Mouse (Mus musculus) limb, embryonic 14.5 days (tissue): Measurements from ENCODE around the gene Psmb5. TPM values are rescaled to one million over a fixed set of nuclear protein-coding genes. Genes with fewer than 3 reads are reported as not detected.

Source experiments
- ATAC-seq: fragments of 200-750 bp; cut with Nextera tagmentation; 2 replicates; pipeline ENCODE4 v1.8.0; 2017; ENCODE audit warnings: low read depth, moderate number of reproducible peaks, moderate TSS enrichment; ENCODE audit not compliant: low FRiP score
- DNase-seq: peaks from one replicate; pipeline ENCODE4 v3.0.0-alpha.2; 2015; ENCODE audit warnings: low spot score
- H3K27ac ChIP-seq: fragments of 300-500 bp; sonication (generic); replicated peaks from 2 replicates; pipeline ENCODE4 v1.5.1; 2014; ENCODE audit warnings: low read depth, mild to moderate bottlenecking, low read length, moderate library complexity, mixed read lengths
- H3K27me3 ChIP-seq: fragments of 300-500 bp; sonication (generic); 2 replicates; pipeline ENCODE4 v1.6.1; 2014; ENCODE audit warnings: low read length, mixed read lengths; ENCODE audit not compliant: control insufficient read depth, insufficient read depth
- H3K36me3 ChIP-seq: fragments of 300-500 bp; sonication (generic); 2 replicates; pipeline ENCODE4 v1.6.1; 2014; ENCODE audit warnings: mild to moderate bottlenecking, low read length, moderate library complexity, mixed read lengths; ENCODE audit not compliant: control insufficient read depth, insufficient read depth
- H3K4me1 ChIP-seq: fragments of 300-500 bp; sonication (generic); 2 replicates; pipeline ENCODE4 v1.6.1; 2014; ENCODE audit warnings: antibody characterized with exemption, low read length, mixed read lengths; ENCODE audit not compliant: control insufficient read depth, insufficient read depth
- H3K4me2 ChIP-seq: fragments of 300-500 bp; sonication (generic); replicated peaks from 2 replicates; pipeline ENCODE4 v1.6.1; 2014; ENCODE audit warnings: low read depth, mild to moderate bottlenecking, low read length, moderate library complexity; ENCODE audit not compliant: severe bottlenecking
- H3K4me3 ChIP-seq: fragments of 300-500 bp; sonication (generic); replicated peaks from 2 replicates; pipeline ENCODE4 v1.5.1; 2014; ENCODE audit warnings: low read length
- H3K9ac ChIP-seq: fragments of 300-500 bp; sonication (generic); 2 replicates; pipeline ENCODE4 v1.6.1; 2014; ENCODE audit warnings: mild to moderate bottlenecking, low read depth, low read length, moderate library complexity; ENCODE audit not compliant: severe bottlenecking
- H3K9me3 ChIP-seq: fragments of 300-500 bp; sonication (generic); 2 replicates; pipeline ENCODE4 v1.6.1; 2016; ENCODE audit warnings: low read length; ENCODE audit not compliant: control insufficient read depth
- POLR2A ChIP-seq: fragments of 200-500 bp; IDR thresholded peaks from 2 replicates; pipeline ENCODE4 v1.8.0; 2012; ENCODE audit warnings: inconsistent platforms, mild to moderate bottlenecking, moderate library complexity, borderline replicate concordance; ENCODE audit not compliant: insufficient read depth, insufficient read length; ENCODE audit errors: extremely low read depth
- whole genome bisulfite sequencing: fragments of 180-500 bp; shearing (Covaris S2); extraction: QIAGEN DNeasy Blood & Tissue Kit; methylation state at CpG from one replicate; pipeline ENCODE4 v1.1.7; 2014; 5-methylcytosine and 5-hydroxymethylcytosine counted together
- polyA plus RNA-seq, 2 experiments: library from polyadenylated mRNA; depleted of rRNA in 1 of 2; stranded (reverse) in 1 of 2; unstranded in 1 of 2; fragments of >200 nt; fragmentation: Nextera tagmentation in 1 of 2; extraction: Ambion mirVana in 1 of 2; gene quantifications; 2 replicates each; pipeline versions ENCODE4 v1.2.1 to v1.2.3; 2012 to 2014

The Psmb5 gene
- polyA plus RNA-seq (2012; rRNA removed) (196 and 235 TPM in 2 replicates), polyA plus RNA-seq (2014; fragmentation: Nextera tagmentation; extraction: Ambion mirVana) (357 and 375 TPM in 2 replicates)

DNA sequence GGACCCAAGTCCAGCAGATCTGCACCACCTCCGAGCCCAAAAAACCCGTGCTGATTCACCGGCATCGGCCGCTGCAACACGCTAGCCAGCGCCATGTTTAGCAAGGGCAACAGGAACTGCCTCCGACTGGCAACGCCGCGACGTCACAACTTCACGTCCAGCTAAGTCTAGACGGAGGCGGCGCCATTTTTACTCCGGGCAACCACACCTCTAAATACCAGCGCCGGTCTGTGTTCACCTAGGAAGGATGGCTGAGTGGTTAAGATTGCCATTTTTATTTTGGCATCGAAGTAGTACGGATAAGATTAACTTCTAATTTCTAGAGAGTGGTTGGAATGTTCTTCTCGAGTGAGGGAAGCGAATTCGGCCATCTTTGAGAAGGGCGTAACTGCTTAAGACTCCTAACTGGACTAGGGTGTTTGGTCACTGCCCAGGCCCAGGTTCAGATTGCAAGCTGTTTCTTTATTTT is at the start of gene Psmb5:
Psmb5 (minus strand) TSS at position 126 of the 469 bp plus-strand sequence.
- WGBS, result under 1% methylated on average over 18 of the region's 25 CpGs
- Histone ChIP-seq H3K4me1 (peaks cover 4% of the 10 kb centered on the region), H3K27ac (peak within 1 kb of the TSS; percentile 84), H3K4me3 (peak within 1 kb of the TSS; percentile 77), H3K9ac (peak within 1 kb of the TSS; percentile 87), H3K4me2 (peak within 1 kb of the TSS; percentile 69), H3K36me3 (peaks cover 25% of the 10 kb centered on the region), H3K9me3 (no peaks in the 10 kb centered on the region), H3K27me3 (no peaks in the 10 kb centered on the region)
- ATAC-seq (peak; percentile 96), DNase-seq (peak; percentile 92)
- no peak for TF ChIP-seq POLR2A

DNA sequence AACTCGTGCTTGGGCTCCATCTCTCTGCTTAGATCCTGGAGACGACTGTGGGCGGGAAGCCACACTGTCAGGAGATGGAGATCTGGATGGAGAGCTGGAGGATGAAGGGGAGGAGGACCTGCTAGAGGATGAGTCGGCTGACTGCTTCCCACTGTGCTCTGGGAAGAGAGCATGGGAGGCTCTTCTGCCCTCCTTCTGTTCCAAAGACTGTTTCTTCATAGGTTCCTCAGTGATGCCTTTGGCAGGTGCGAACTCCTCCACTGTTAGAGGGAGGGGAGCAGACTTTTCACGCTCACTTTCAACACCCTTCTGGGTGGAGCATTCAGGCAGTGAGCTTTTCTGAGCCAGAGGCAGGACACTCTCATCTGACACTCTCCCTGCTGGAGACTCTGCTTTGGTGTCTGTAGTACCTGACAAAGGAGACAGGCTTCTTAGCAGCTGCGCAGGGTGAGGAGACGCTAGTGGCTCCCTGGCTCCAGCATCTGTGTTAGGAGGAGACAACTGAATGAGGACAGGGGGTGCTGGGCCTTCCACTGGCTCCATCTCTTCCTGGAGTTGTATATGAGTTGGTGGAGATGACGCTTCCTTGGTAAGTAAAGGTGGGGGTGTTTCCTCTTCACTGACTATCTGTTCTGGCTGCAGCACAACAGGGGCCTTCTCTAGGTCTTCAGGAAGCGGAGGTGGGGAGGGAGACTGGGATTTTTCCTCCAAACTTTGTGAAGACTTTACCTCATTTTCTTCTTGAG is 46.8 kb upstream of the Psmb5 start:
- no peak for DNase-seq
- no peak for ATAC-seq
- no peak overlapping the region for H3K9ac ChIP-seq
- H3K27me3 ChIP-seq, result no peaks in the 10 kb centered on the region
- 95% methylated on average over 10 of the region's 10 CpGs for WGBS
- H3K9me3 ChIP-seq, result no peaks in the 10 kb centered on the region
- no peaks in the 10 kb centered on the region for H3K4me1 ChIP-seq
- no peak overlapping the region for H3K4me3 ChIP-seq
- H3K27ac ChIP-seq, result no peak overlapping the region
- H3K36me3 ChIP-seq, result peaks cover 96% of the 10 kb centered on the region
- H3K4me2 ChIP-seq, result no peak overlapping the region
- TF ChIP-seq POLR2A, result no peak

GRCm38 (mm10) chr14:54660009-54660408 is 42.2 kb upstream of the Psmb5 start:
- Histone ChIP-seq H3K36me3 (peaks cover 97% of the 10 kb centered on the region), H3K27ac (no peak overlapping the region), H3K4me3 (no peak overlapping the region), H3K9me3 (no peaks in the 10 kb centered on the region), H3K9ac (no peak overlapping the region), H3K27me3 (no peaks in the 10 kb centered on the region), H3K4me2 (no peak overlapping the region), H3K4me1 (no peaks in the 10 kb centered on the region)
- 89% methylated on average over 2 of the region's 2 CpGs for WGBS
- DNase-seq, result no peak
- no peak for TF ChIP-seq POLR2A
- no peak for ATAC-seq

GRCm38 (mm10) chr14:54653496-54653895 is 35.7 kb upstream of the Psmb5 start:
- peak; percentile 79; the same call in 1 of the 2 replicates for TF ChIP-seq POLR2A
- Histone ChIP-seq H3K27me3 (no peaks in the 10 kb centered on the region), H3K27ac (peak overlapping the region; percentile 49), H3K4me1 (peaks cover 12% of the 10 kb centered on the region), H3K36me3 (peaks cover 64% of the 10 kb centered on the region), H3K4me2 (peak overlapping the region; percentile 74), H3K4me3 (peak overlapping the region; percentile 51), H3K9me3 (no peaks in the 10 kb centered on the region), H3K9ac (peak overlapping the region; percentile 61)
- DNase-seq (peak; percentile 89), ATAC-seq (peak; percentile 87)
- under 1% methylated on average over 12 of the region's 12 CpGs for WGBS

DNA sequence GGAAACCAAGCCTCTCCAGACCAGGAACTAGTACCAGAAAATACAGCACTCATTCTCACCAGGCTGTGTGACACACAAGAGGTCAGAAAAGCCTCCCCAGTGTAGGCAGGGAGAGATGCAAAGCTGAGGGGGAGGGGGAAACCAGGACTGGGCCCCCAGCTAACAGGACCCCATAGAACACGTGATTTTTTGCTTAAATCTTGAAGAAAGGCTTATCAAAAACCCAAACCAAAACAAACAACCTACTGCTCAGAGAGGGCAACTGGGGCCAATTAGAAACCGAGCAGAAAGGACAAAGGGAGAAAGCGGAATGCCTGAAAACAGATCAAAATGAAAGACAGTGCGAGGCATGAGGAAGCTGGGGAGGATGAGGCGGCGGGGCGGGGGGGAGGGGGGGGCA is 35.0 kb upstream of the Psmb5 start:
- peak overlapping the region; percentile 74 for H3K4me2 ChIP-seq
- no peaks in the 10 kb centered on the region for H3K9me3 ChIP-seq
- peak overlapping the region; percentile 49 for H3K27ac ChIP-seq
- peaks cover 12% of the 10 kb centered on the region for H3K4me1 ChIP-seq
- peak overlapping the region; percentile 61 for H3K9ac ChIP-seq
- TF ChIP-seq POLR2A, result no peak
- peaks cover 64% of the 10 kb centered on the region for H3K36me3 ChIP-seq
- H3K27me3 ChIP-seq, result no peaks in the 10 kb centered on the region
- ATAC-seq (no peak), DNase-seq (no peak)
- WGBS, result 2% methylated on average over 7 of the region's 7 CpGs
- H3K4me3 ChIP-seq, result peak overlapping the region; percentile 51
